24 mouse cellular contexts compared by ENCODE assay signal in genomic region chr15:90818161-90818560, GRCm38 (mm10).
"Had no signal": no experiment of that assay in that cellular context is flagged by ENCODE, and none has a peak within 500 bp of the region (broad histone marks: within the 10 kb centered on the region; RNA-seq: fewer than 3 reads in every experiment).

No protein-coding gene starts in this region.

- H3K27ac ChIP-seq: hindbrain, postnatal 0 days; limb, embryonic 12.5 days; limb, embryonic 15.5 days; liver, embryonic 14.5 days; macrophage; midbrain, embryonic 10.5 days; midbrain, embryonic 13.5 days; neural tube, embryonic 13.5 days; stomach, embryonic 15.5 days had no signal

- H3K4me3 ChIP-seq: limb, embryonic 12.5 days; limb, embryonic 15.5 days; megakaryocyte, embryonic 14.5 days; midbrain, embryonic 10.5 days; midbrain, embryonic 13.5 days; myocyte; neural tube, embryonic 13.5 days; stomach, embryonic 15.5 days had no signal

- ATAC-seq: hindbrain, postnatal 0 days; inflammation-experienced regulatory T-cells, adult 6 months; intestine, embryonic 16.5 days; liver, postnatal 0 days; lung, postnatal 0 days; midbrain, embryonic 13.5 days; midbrain, embryonic 16.5 days had no signal

- DNase-seq: kidney, adult 18-20 months; kidney, adult 9 months; kidney, postnatal 36 days; liver, postnatal 0 days; lung, embryonic 14.5 days; retina, postnatal 1 day; spleen, adult 18-20 months; thymus, adult 18-20 months; thymus, postnatal 36 days had no signal
